Mouse (Mus musculus) bone marrow, adult 2 months (tissue): ENCODE results near the gene Ntrk3.

Source experiments
- CTCF ChIP-seq: fragments of 200-500 bp; IDR thresholded peaks from 2 replicates; pipeline ENCODE4 v1.5.1; 2011; ENCODE audit warnings: low read length, control low read depth; ENCODE audit not compliant: control insufficient read depth, insufficient read depth
- POLR2A ChIP-seq: fragments of 200-500 bp; IDR thresholded peaks from 2 replicates; pipeline ENCODE4 v1.6.1; 2011; ENCODE audit warnings: low read depth, mild to moderate bottlenecking, control low read depth, low read length, borderline replicate concordance; ENCODE audit not compliant: control insufficient read depth

- TF ChIP-seq POLR2A, result no peak
- no peak for TF ChIP-seq CTCF
These were observed 333.3 kb downstream of the Ntrk3 start for GRCm38 (mm10) chr7:78404481-78404880.
